Mouse (Mus musculus) megakaryocyte, embryonic 14.5 days (primary cell): ENCODE data around the gene Lrrtm3. TPM values are rescaled to one million over a fixed set of nuclear protein-coding genes. Genes with fewer than 3 reads are reported as not detected.

ENCODE experiments used
- H3K27me3 ChIP-seq: replicated peaks from 2 replicates; pipeline ENCODE3; 2012; ENCODE audit warnings: inconsistent platforms
- H3K36me3 ChIP-seq: replicated peaks from 2 replicates; pipeline ENCODE3; 2012; ENCODE audit warnings: low read length, inconsistent platforms, mixed read lengths
- H3K4me1 ChIP-seq: 2 replicates; pipeline ENCODE4 v1.6.1; 2012; ENCODE audit warnings: inconsistent platforms
- H3K4me3 ChIP-seq: replicated peaks from 2 replicates; pipeline ENCODE3; 2012; ENCODE audit warnings: moderate library complexity, mild to moderate bottlenecking, inconsistent platforms
- H3K9me3 ChIP-seq: 2 replicates; pipeline ENCODE4 v1.6.1; 2012; ENCODE audit warnings: inconsistent platforms
- FLI1 ChIP-seq: IDR thresholded peaks from 2 replicates; pipeline ENCODE4 v1.6.1; 2012; ENCODE audit warnings: low read length, inconsistent platforms, mixed read lengths
- GATA1 ChIP-seq: IDR thresholded peaks from 3 replicates; pipeline ENCODE4 v1.6.1; 2012; ENCODE audit warnings: mixed read lengths, low read length, inconsistent platforms, borderline replicate concordance
- polyA plus RNA-seq: library from polyadenylated mRNA; stranded (reverse); fragments of >175 nt; gene quantifications from 2 replicates; pipeline ENCODE4 v1.2.3, GENCODE M21; 2012; ENCODE audit warnings: low replicate concordance; ENCODE audit not compliant: insufficient read depth

Lrrtm3 gene
- polyA plus RNA-seq, 1 experiment, result not detected

DNA sequence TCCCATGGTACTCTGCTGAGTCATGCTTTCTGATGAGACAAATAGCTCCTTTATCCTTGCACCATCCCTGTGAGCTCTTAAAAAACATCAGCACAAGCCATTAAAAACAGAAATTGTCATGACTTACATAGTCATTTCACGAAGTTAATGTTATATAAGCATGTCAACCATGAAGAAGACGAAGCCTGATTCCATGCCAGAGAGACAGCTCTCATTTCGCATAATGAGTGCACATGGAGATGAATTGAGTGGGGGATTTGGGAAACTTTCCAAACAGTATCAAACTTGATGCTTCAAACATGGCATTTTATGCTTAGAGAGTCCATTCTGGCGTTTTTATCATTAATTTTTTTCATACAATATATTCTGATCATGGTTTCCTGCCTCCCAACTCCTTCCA lies 104.5 kb downstream of the Lrrtm3 start:
- peaks cover 31% of the 10 kb centered on the region for H3K9me3 ChIP-seq
- no peak for TF ChIP-seq FLI1
- H3K36me3 ChIP-seq, result no peaks in the 10 kb centered on the region
- H3K4me3 ChIP-seq, result no peak overlapping the region
- no peaks in the 10 kb centered on the region for H3K4me1 ChIP-seq
- no peaks in the 10 kb centered on the region for H3K27me3 ChIP-seq

DNA sequence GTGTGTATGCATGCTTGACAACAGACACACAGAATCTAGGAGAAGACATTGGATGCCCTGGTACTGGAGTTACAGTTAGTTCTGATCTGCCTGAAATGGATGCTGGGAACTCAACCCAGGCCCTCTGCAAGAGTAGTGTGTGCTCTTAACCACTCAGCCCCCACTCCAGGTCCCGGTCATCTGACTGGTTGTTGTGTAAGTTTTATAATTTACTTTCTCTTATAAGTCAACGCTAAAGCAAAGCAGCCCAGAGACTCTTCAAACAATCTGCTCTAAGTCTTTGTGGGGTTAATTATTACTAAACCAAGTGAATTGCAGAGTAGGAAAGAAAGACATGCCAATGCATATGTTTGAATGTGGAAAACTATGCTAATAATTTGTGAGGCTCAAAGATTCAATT lies 110.7 kb downstream of the Lrrtm3 start:
- Histone ChIP-seq H3K27me3 (no peaks in the 10 kb centered on the region), H3K4me3 (no peak overlapping the region), H3K9me3 (peaks cover 37% of the 10 kb centered on the region), H3K4me1 (no peaks in the 10 kb centered on the region), H3K36me3 (no peaks in the 10 kb centered on the region)
- no peak for TF ChIP-seq GATA1
- TF ChIP-seq FLI1, result no peak

- Histone ChIP-seq H3K9me3 (peaks cover 34% of the 10 kb centered on the region), H3K27me3 (no peaks in the 10 kb centered on the region), H3K4me3 (no peak overlapping the region), H3K36me3 (no peaks in the 10 kb centered on the region), H3K4me1 (no peaks in the 10 kb centered on the region)
- TF ChIP-seq FLI1, result no peak
- no peak for TF ChIP-seq GATA1
These were observed 111.1 kb downstream of the Lrrtm3 start for GRCm38 (mm10) chr10:63978969-63979368.

GRCm38 (mm10) chr10:63978535-63978934 lies 111.5 kb downstream of the Lrrtm3 start:
- H3K36me3 ChIP-seq, result no peaks in the 10 kb centered on the region
- TF ChIP-seq FLI1 (no peak), GATA1 (no peak)
- H3K27me3 ChIP-seq, result no peaks in the 10 kb centered on the region
- H3K4me1 ChIP-seq, result no peaks in the 10 kb centered on the region
- H3K4me3 ChIP-seq, result no peak overlapping the region
- peaks cover 30% of the 10 kb centered on the region for H3K9me3 ChIP-seq

DNA sequence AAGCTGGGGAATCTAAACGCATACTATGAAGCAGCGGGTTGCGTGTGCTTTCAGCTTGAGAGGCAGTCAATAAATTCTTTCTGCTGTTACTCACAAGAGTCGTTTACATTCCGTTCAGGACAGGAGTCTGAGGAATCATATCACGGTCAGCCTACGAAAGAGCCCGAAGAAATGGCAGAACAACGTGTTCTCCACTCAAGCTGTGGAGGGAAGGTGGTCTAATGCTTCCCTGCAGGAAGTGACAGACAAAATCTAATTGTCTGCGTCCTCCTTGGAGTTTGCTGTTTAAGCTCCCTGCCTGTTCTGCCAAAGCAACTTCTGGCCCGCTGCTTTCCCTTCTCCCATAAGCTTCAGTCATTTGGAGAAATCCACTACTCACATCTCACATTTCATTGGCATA lies 112.0 kb downstream of the Lrrtm3 start:
- no peak overlapping the region for H3K4me3 ChIP-seq
- no peaks in the 10 kb centered on the region for H3K27me3 ChIP-seq
- no peak for TF ChIP-seq GATA1
- TF ChIP-seq FLI1, result no peak

GRCm38 (mm10) chr10:63972300-63972699 lies 117.8 kb downstream of the Lrrtm3 start:
- TF ChIP-seq FLI1 (no peak), GATA1 (no peak)
- Histone ChIP-seq H3K4me1 (no peaks in the 10 kb centered on the region), H3K27me3 (no peaks in the 10 kb centered on the region), H3K9me3 (peaks cover 8% of the 10 kb centered on the region; the same call in 1 of the 2 replicates), H3K4me3 (no peak overlapping the region), H3K36me3 (no peaks in the 10 kb centered on the region)

More for the DNA sequence above, 112.0 kb downstream of the Lrrtm3 start:
- Histone ChIP-seq H3K4me1 (no peaks in the 10 kb centered on the region), H3K36me3 (no peaks in the 10 kb centered on the region), H3K9me3 (peaks cover 26% of the 10 kb centered on the region)

- Histone ChIP-seq H3K9me3 (peaks cover 10% of the 10 kb centered on the region), H3K27me3 (no peaks in the 10 kb centered on the region), H3K4me1 (no peaks in the 10 kb centered on the region), H3K36me3 (no peaks in the 10 kb centered on the region), H3K4me3 (no peak overlapping the region)
- TF ChIP-seq FLI1, result no peak
- no peak for TF ChIP-seq GATA1
These were observed 135.7 kb downstream of the Lrrtm3 start for GRCm38 (mm10) chr10:63954308-63954930.

- no peak for TF ChIP-seq GATA1
- no peak for TF ChIP-seq FLI1
- no peaks in the 10 kb centered on the region for H3K36me3 ChIP-seq
- peaks cover 21% of the 10 kb centered on the region for H3K9me3 ChIP-seq
- H3K4me1 ChIP-seq, result no peaks in the 10 kb centered on the region
- H3K27me3 ChIP-seq, result no peaks in the 10 kb centered on the region
- no peak overlapping the region for H3K4me3 ChIP-seq
These were observed 138.6 kb downstream of the Lrrtm3 start for GRCm38 (mm10) chr10:63951481-63951880.

DNA sequence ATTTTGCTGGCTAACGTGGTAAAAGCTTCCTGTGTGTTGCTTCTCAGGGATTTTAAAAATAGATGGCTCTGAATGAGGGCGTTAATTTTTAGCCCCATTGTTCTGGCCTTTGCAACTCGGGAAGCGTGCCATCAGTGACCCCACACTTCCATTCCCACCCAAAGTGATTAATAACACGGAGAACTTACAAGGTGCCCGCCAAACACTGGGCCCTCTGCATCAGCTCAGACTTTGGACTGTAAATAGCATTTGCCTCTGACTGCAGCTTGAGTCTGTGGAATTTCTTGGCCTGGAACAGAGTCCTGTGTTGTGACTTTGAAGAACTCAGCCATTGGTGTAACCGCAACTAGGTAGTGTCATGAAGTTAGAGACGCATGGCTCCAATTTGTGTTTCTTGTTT lies 139.2 kb downstream of the Lrrtm3 start:
- H3K4me1 ChIP-seq, result no peaks in the 10 kb centered on the region
- no peaks in the 10 kb centered on the region for H3K27me3 ChIP-seq
- peaks cover 23% of the 10 kb centered on the region for H3K9me3 ChIP-seq
- no peak overlapping the region for H3K4me3 ChIP-seq
- no peaks in the 10 kb centered on the region for H3K36me3 ChIP-seq
- no peak for TF ChIP-seq GATA1
- no peak for TF ChIP-seq FLI1

DNA sequence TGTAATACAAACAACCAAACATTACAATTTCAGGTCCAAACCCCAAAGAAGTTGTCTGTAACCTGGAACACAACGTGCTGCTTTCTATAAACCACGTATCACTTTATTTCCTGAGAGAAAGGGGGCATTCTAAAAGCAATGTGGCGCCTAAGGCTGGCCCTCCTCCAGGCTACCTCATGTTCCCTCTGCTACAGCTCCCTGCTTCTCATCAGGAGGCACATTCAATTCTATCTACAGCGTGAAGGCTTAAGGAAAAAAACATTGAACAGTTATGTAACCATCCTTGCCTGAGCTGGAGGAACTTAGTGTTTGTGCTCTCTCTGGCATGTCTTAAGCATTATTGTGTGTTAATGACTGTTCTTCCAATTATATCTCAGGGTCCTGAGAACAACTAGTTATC lies 142.8 kb downstream of the Lrrtm3 start:
- Histone ChIP-seq H3K4me3 (no peak overlapping the region), H3K4me1 (no peaks in the 10 kb centered on the region), H3K36me3 (no peaks in the 10 kb centered on the region), H3K27me3 (no peaks in the 10 kb centered on the region), H3K9me3 (peaks cover 23% of the 10 kb centered on the region)
- TF ChIP-seq FLI1, result no peak
- TF ChIP-seq GATA1, result no peak

- H3K36me3 ChIP-seq, result no peaks in the 10 kb centered on the region
- H3K4me3 ChIP-seq, result no peak overlapping the region
- H3K27me3 ChIP-seq, result no peaks in the 10 kb centered on the region
- TF ChIP-seq FLI1 (no peak), GATA1 (no peak)
- no peaks in the 10 kb centered on the region for H3K4me1 ChIP-seq
- H3K9me3 ChIP-seq, result peaks cover 25% of the 10 kb centered on the region
These were observed 144.5 kb downstream of the Lrrtm3 start for GRCm38 (mm10) chr10:63945534-63945933.
